Mouse (Mus musculus) activated CD4-positive, CD25-positive, alpha-beta regulatory T cell, adult 9 weeks (primary cell): Measurements from ENCODE around the gene Epha1. TPM values are rescaled to one million over a fixed set of nuclear protein-coding genes. Genes with fewer than 3 reads are reported as not detected.

Experiments
- polyA plus RNA-seq: library from polyadenylated mRNA; unstranded; fragments of 100-300 nt; shearing (Covaris generic); gene quantifications from one replicate; pipeline ENCODE4 v1.2.1, GENCODE M21; 2017

Gene Epha1
- polyA plus RNA-seq = 0.16 TPM

DNA sequence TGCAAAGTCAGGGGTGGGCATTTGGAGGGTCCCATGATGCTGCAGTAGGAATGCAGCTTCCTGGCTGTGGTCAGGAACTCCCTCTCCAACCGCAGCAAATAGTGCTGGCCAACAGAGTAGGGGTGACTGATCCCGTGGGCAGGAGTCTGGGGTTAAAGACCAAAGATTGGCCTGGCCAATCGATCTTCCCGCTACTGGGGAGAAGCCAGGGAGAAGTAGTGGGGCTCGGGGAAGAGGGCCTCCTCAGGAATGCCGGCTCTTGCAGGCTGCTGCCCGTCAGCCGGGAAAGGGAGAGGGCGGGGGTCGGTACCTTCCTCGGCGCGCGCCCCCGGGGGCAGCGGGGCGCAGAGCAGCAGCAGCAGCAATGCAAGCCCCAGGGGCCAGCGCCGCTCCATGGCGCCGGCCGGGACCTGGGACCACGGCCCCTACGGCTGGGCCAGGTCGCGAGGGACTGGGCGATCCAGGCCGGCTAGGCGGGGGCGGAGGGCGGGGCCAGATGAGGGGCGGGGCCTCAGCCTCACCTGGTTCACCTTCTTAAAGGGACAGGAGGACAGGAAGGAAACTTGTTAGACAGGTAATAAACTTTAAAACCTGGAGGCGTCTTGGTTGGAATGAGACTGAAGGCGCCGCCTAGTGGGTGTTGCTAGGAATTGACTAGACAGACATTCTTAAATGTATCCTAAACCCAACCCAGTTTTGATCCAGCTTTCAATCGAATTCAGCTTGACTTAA, at the start of gene Epha1:
Gene Epha1, minus strand, starts transcription at position 453 of the 732 bp plus-strand sequence.

DNA sequence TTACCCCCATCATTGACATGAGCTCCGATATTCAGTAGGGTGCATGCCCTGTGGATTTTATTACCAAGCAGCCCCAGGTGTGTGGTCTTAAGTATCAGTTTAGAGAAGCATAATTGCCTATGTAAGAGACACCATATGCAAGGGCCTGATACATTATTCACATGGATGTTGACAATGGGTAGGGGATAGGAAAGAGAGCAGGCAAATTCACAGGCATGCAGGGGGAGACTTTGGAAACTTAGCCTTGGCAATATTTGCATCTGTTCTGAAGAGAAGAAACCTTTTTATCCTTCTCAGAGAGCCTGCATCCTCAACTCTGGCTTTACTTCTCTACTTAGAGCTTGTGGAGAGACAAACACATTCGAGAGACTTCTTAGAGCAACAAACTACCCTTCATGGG, 32.1 kb upstream of the Epha1 start, which contains the start of gene Tas2r135:
Gene Tas2r135, plus strand, starts transcription at position 301 of the 400 bp plus-strand sequence.

DNA sequence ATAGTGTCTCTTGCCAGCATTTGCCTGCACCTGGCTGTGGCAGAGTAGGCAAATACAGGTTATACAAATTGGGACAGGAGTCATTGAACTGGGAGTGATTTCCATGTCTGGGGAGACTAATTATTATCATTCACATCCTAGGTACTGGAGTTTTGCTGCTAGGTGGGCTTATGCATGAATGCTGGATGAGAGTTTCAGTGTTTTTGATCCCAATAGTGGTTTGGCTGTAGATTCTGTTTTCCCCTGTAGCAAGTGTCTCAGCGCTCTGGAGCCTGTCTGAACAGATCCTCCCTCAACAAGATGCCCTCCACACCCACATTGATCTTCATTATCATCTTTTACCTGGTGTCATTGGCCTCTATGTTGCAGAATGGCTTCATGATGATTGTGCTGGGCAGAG, 26.9 kb upstream of the Epha1 start, which contains the start of gene Tas2r143:
Gene Tas2r143, plus strand, starts transcription at position 301 of the 400 bp plus-strand sequence.

DNA sequence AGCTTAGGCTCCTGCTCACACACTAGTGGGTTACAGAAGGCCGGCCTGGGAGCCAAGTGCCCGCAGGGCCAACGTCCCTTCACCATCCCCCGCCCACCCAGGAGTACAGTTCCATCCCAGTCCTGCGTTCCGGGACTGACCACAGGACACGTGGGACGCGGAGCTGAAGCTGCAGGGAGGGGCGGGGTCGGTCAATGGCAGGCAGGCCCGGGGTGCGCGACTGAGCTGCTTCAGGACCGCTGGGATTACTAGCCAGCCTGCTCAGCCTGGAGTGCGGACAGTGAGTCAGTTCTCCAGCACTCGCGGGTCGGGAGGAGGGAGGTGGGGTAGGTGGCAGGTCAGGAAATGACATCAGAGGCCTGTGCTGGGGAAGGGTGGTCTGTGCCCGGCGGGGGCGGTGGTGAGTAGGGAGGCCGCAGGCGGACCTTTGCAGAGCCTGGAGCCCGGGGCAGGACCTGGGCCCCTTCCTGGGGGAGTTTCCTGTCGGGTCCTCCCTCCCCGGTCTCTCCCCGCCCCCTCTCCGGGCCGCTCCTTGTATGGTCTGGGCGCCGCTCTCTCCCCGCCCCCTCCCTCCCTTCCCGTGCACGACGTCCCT, 23.5 kb downstream of the Epha1 start, which contains the start of gene Zyx:
Gene Zyx, plus strand, starts transcription at position 205 of the 595 bp plus-strand sequence.

DNA sequence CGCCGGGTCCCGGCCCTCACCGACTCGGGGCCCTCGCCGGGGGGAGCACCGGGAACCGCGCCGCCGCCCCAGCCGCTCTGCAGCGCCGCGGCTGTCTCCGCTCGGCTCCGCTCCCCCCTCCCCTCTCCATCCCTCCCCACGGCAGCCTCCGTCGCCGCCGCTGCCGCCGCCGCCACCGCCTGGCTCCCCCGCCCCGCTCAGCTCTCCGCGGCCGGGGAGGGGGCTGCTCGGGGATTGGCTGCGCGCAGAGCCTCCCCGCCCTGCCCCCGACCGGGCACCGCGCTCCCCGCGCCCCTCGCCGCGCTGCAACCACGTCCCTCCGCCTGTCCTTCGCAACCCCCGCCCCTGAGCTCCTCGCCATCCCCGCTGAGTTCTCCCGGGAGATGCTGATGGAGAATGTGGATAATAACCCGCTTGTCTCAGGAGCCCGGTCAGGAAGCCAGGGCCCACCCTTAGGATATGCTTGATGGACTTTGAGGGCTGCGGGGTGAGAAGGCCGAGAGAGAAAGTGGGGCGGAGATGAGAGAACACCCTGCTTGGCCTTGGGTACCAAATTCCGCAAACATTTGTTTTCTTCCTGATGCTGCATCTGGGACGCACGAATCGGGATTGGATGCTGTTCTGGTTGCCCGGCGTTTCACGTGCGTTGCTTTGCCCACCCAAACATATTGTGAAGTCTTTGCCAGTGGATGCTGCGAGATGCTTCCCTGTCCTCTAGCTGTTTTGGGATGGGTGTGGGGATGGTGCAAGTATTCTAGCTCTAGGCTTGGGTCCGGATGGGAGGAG, 48.4 kb downstream of the Epha1 start, which contains the start of gene Fam131b:
Gene Fam131b, minus strand, starts transcription at position 162 of the 786 bp plus-strand sequence.

Other genes with a start within 250 kb of the Epha1 start
- not detected for gene Tas2r139, start 232.3 kb downstream of the Epha1 start, polyA plus RNA-seq
- gene Tas2r144, start 157.9 kb downstream of the Epha1 start, polyA plus RNA-seq = not detected
- 13.4 TPM for gene Gstk1, start 127.3 kb downstream of the Epha1 start, polyA plus RNA-seq
- not detected for gene Tmem139, start 111.3 kb downstream of the Epha1 start, polyA plus RNA-seq
- gene Casp2, start 108.3 kb downstream of the Epha1 start, polyA plus RNA-seq = 77.7 TPM
- gene Clcn1, start 86.6 kb downstream of the Epha1 start, polyA plus RNA-seq = not detected
- gene Fam131b, start 48.6 kb downstream of the Epha1 start, polyA plus RNA-seq = not detected
- gene Zyx, start 23.6 kb downstream of the Epha1 start, polyA plus RNA-seq = 91.9 TPM
- not detected for gene Tas2r143, start 27.0 kb upstream of the Epha1 start, polyA plus RNA-seq
- gene Tas2r135, start 32.2 kb upstream of the Epha1 start, polyA plus RNA-seq = not detected
- gene Tas2r126, start 61.3 kb upstream of the Epha1 start, polyA plus RNA-seq = not detected
- gene Olfr458, start 91.9 kb upstream of the Epha1 start, polyA plus RNA-seq = not detected
- not detected for gene Olfr457, start 103.1 kb upstream of the Epha1 start, polyA plus RNA-seq
- not detected for gene Olfr456, start 113.9 kb upstream of the Epha1 start, polyA plus RNA-seq
- gene Olfr455, start 174.3 kb upstream of the Epha1 start, polyA plus RNA-seq = not detected
- not detected for gene Tcaf3, start 224.4 kb upstream of the Epha1 start, polyA plus RNA-seq